Mouse (Mus musculus) limb, embryonic 13.5 days (tissue): Measurements from ENCODE around the gene Apobec2. TPM values are rescaled to one million over a fixed set of nuclear protein-coding genes. Genes with fewer than 3 reads are reported as not detected.
A peak's percentile ranks its signal among the peaks of the same experiment; 100 is the strongest.

ENCODE experiments used
- ATAC-seq: fragments of 200-750 bp; cut with Nextera tagmentation; 2 replicates; pipeline ENCODE4 v1.8.0; 2017; ENCODE audit warnings: low read depth, moderate number of reproducible peaks, moderate TSS enrichment; ENCODE audit not compliant: low FRiP score
- H3K27ac ChIP-seq: fragments of 300-500 bp; sonication (generic); 2 replicates; pipeline ENCODE4 v1.5.1; 2015; ENCODE audit warnings: inconsistent platforms, mild to moderate bottlenecking, moderate library complexity
- H3K27me3 ChIP-seq: fragments of 300-500 bp; sonication (generic); 2 replicates; pipeline ENCODE4 v1.6.1; 2015; ENCODE audit warnings: mild to moderate bottlenecking, inconsistent platforms
- H3K36me3 ChIP-seq: fragments of 300-500 bp; sonication (generic); 2 replicates; pipeline ENCODE4 v1.6.1; 2015; ENCODE audit warnings: inconsistent platforms, mild to moderate bottlenecking, moderate library complexity
- H3K4me1 ChIP-seq: fragments of 300-500 bp; sonication (generic); 2 replicates; pipeline ENCODE4 v1.6.1; 2015; ENCODE audit warnings: inconsistent platforms
- H3K4me2 ChIP-seq: fragments of 300-500 bp; sonication (generic); replicated peaks from 2 replicates; pipeline ENCODE4 v1.6.1; 2015; ENCODE audit warnings: inconsistent platforms, mild to moderate bottlenecking, moderate library complexity
- H3K4me3 ChIP-seq: fragments of 300-500 bp; sonication (generic); 2 replicates; pipeline ENCODE4 v1.5.1; 2015; ENCODE audit warnings: moderate library complexity, mild to moderate bottlenecking, inconsistent platforms
- H3K9ac ChIP-seq: fragments of 300-500 bp; sonication (generic); 2 replicates; pipeline ENCODE4 v1.6.1; 2015; ENCODE audit warnings: mild to moderate bottlenecking, inconsistent platforms
- H3K9me3 ChIP-seq: fragments of 300-500 bp; sonication (generic); 2 replicates; pipeline ENCODE4 v1.6.1; 2016; ENCODE audit warnings: inconsistent platforms
- WGBS: fragments of 180-500 bp; shearing (Covaris S2); methylation state at CpG from one replicate; pipeline ENCODE4 v1.1.7; 2015; 5-methylcytosine and 5-hydroxymethylcytosine counted together
- polyA plus RNA-seq: library from polyadenylated mRNA; unstranded; fragments of >200 nt; fragmentation: Nextera tagmentation; extraction: Ambion mirVana; gene quantifications from 2 replicates; pipeline ENCODE4 v1.2.1, GENCODE M21; 2015

The Apobec2 gene
- polyA plus RNA-seq, 1 experiment from 2014 or later: 21.8 TPM

DNA sequence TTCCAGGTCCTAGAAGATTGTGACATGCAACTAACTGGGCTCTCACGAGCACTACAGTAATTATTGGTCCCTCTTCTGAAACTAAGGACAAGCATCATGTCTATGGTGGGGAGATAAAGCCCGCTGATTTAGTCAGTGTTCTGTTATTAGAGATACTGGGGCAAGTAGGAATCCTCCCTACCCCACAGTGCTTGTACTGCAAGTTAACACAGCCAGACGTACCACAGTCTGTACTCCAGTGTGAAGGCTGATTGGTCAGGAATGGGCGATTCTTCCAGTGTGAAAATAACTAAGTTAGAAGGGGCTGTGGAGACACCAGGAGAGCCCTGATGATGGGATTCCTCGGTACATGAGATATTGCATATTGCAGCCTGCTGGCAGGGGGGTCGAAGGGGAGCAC lies 15.2 kb downstream of the Apobec2 start:
- Histone ChIP-seq H3K9me3 (no peaks in the 10 kb centered on the region), H3K9ac (no peak overlapping the region), H3K4me2 (no peak overlapping the region), H3K4me3 (no peak overlapping the region), H3K27me3 (no peaks in the 10 kb centered on the region), H3K27ac (no peak overlapping the region), H3K36me3 (peaks cover 50% of the 10 kb centered on the region), H3K4me1 (no peaks in the 10 kb centered on the region)
- ATAC-seq: no peak
- 87% methylated on average over 6 of the region's 6 CpGs for WGBS

DNA sequence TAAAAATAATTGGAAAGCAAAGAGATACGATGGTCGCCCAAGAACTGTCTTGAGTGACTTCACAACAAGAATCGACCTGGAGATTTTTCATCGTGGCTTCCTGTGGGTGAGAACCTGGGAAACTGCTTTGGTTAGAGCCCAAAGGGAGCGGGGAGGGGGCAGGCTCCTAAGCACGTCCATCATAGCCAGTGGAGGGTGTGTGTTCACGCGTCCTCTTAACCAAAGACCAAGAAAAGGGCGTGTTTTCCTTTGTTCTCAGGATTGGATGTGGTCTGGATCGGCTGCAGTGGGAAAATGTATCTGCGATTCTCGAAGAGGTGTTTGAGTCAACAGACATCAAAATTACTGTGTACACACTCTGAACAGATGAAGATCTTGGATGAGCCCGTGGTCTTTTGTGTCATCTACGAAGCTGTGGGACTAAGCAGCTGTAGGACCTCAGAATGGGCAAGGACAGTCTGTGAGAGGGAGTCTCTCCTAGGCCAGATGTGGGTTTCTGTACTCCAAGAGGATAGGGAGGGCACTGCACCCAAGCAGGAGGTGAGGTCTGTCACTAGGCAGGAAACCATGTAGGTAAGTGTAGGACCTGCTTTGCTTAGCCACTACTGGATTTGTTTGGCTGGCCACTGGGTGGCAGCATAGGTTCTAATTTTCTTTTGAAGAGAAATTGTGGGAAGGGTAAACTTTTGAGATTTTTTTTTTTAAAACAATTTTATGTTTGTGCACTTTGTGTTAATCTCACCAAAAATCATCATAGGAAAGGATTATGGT lies 16.1 kb downstream of the Apobec2 start:
- peaks cover 7% of the 10 kb centered on the region for H3K4me1 ChIP-seq
- 90% methylated on average over 14 of the region's 14 CpGs for WGBS
- no peaks in the 10 kb centered on the region for H3K9me3 ChIP-seq
- ATAC-seq: 0 out of 2 replicates have a peak, but pooled peaks have one; percentile 57
- no peak overlapping the region for H3K4me3 ChIP-seq
- no peak overlapping the region for H3K9ac ChIP-seq
- H3K27ac ChIP-seq: no peak overlapping the region
- no peak overlapping the region for H3K4me2 ChIP-seq
- peaks cover 56% of the 10 kb centered on the region for H3K36me3 ChIP-seq
- no peaks in the 10 kb centered on the region for H3K27me3 ChIP-seq

DNA sequence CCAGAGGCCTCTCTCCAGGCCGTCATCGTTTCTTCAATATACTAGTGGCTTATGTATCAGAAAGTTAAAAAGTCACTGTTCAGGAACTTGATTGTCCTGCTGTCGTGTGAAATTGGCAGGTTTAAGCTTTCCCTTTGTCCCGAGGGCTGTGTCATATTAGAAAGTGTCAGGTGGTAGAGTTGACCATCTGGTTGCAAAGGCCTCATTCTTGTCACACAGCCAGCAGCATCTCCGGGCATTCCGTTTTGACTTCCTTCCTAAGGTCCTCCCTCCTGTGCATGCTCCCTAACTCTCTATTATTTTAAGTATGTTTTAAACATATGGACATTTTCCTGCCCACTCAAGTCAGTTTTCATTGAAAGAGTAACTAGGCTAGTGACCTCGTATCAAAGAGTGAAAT lies 16.7 kb downstream of the Apobec2 start:
- no peak overlapping the region for H3K4me3 ChIP-seq
- no peaks in the 10 kb centered on the region for H3K9me3 ChIP-seq
- 77% methylated on average over 7 of the region's 7 CpGs for WGBS
- H3K9ac ChIP-seq: no peak overlapping the region
- peaks cover 13% of the 10 kb centered on the region for H3K4me1 ChIP-seq
- peaks cover 56% of the 10 kb centered on the region for H3K36me3 ChIP-seq
- no peak overlapping the region for H3K4me2 ChIP-seq
- H3K27me3 ChIP-seq: no peaks in the 10 kb centered on the region
- no peak overlapping the region for H3K27ac ChIP-seq
- no peak for ATAC-seq

DNA sequence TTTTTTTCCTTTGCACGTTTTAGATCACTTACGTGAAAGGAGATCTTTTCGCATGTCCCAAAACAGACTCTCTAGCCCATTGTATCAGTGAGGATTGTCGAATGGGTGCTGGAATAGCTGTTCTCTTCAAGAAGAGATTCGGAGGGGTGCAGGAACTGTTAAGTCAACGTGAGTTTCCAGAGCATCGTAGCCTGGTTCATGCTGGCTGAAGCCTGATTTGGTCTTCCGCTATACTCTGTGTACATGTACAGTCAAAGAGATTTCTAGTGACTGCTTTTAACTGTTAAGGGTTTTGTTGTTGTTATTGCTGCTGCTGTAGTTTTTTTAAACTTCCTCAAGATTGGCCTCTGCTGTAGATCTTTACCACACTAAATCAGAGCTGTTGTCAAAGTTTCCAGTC lies 21.5 kb downstream of the Apobec2 start:
- Histone ChIP-seq H3K9me3 (no peaks in the 10 kb centered on the region), H3K4me3 (peak overlapping the region; percentile 87), H3K4me2 (peak overlapping the region; percentile 78), H3K4me1 (peaks cover 31% of the 10 kb centered on the region), H3K27me3 (no peaks in the 10 kb centered on the region), H3K9ac (peak overlapping the region; percentile 85), H3K27ac (peak overlapping the region; percentile 99), H3K36me3 (peaks cover 37% of the 10 kb centered on the region)
- WGBS: 54% methylated on average over 8 of the region's 8 CpGs
- no peak for ATAC-seq

DNA sequence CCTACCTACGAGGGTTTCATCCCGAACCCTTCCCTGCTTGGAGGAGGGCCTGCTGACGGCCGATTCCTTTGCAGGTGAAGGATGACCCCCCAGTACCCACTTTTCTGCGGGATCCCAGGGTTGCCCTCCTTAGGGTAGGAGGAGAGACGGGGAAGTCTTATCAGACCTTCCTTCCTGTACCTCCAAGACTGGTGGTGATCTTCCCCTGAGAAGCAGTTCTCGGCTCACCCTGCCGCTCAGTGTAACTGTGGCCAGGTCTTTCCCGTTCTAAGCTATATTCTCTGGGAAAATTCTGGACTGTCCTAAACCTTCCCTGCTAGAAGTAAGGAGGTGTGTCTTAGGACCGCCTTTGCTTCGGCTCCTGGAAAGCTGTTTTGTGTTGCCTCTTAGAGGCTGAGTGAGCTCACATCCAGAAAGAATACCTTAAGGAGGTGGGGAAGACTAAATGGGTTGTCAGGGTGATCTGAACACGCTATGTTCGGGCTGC lies 22.4 kb downstream of the Apobec2 start:
- H3K4me3 ChIP-seq: peak overlapping the region; percentile 87
- H3K4me1 ChIP-seq: peaks cover 31% of the 10 kb centered on the region
- WGBS: 0% methylated on average over 13 of the region's 13 CpGs
- peak overlapping the region; percentile 78 for H3K4me2 ChIP-seq
- H3K27ac ChIP-seq: peak overlapping the region; percentile 99
- H3K9ac ChIP-seq: peak overlapping the region; percentile 85
- H3K27me3 ChIP-seq: no peaks in the 10 kb centered on the region
- H3K9me3 ChIP-seq: no peaks in the 10 kb centered on the region
- peak; percentile 5 for ATAC-seq
- peaks cover 28% of the 10 kb centered on the region for H3K36me3 ChIP-seq

DNA sequence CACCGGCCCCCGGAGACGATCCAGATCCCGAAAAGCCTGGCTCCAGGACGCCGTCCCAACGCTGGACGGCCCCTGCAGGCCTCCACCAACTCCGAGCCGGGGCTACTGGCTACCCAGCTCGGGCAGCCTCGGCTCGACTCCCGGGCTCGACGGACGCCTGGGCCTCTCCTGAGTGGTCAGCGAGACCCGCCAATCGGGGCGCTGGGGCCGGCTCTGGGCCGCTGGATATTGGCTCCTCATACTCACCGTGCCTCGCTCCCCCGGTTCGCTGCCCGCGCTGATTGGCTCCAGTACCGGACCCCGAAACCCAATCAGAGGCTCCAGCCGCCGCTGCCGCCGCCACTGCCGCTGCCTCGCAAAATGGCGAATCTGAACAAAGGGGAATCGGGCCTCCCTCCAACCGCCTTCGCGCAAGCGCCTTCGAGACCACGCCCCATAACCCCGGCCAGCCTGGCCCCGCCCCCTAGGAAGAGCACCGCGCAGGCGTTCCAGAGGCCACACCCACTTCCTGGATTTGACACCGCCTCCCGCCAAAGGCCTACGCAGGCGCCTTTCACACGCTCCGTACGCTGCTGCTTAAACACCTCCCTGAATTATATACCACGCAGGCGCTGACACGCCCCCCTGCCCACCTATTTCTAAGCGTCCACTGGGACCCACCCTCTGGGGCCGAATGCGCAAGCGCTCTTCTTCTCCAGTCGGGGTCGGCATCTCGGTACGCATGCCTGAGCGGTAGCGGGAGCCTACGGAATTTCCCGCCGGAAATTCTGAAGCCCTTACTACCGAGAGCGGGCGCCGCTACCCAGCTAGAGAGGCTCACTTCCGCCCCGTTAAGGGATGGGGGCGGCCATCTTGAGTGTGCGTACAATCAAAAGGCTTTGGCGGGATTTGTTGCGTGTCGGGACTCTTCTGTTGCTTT lies 23.1 kb downstream of the Apobec2 start, which contains the start of the genes Nfya and Oard1:
Nfya (minus strand) TSS at position 527 of the 919 bp plus-strand sequence.
Oard1 (plus strand) TSS at position 635 of the 919 bp plus-strand sequence.
- peaks cover 31% of the 10 kb centered on the region for H3K4me1 ChIP-seq
- WGBS: under 1% methylated on average over 83 of the region's 84 CpGs
- H3K27ac ChIP-seq: peak within 1 kb of the TSS; percentile 100

DNA sequence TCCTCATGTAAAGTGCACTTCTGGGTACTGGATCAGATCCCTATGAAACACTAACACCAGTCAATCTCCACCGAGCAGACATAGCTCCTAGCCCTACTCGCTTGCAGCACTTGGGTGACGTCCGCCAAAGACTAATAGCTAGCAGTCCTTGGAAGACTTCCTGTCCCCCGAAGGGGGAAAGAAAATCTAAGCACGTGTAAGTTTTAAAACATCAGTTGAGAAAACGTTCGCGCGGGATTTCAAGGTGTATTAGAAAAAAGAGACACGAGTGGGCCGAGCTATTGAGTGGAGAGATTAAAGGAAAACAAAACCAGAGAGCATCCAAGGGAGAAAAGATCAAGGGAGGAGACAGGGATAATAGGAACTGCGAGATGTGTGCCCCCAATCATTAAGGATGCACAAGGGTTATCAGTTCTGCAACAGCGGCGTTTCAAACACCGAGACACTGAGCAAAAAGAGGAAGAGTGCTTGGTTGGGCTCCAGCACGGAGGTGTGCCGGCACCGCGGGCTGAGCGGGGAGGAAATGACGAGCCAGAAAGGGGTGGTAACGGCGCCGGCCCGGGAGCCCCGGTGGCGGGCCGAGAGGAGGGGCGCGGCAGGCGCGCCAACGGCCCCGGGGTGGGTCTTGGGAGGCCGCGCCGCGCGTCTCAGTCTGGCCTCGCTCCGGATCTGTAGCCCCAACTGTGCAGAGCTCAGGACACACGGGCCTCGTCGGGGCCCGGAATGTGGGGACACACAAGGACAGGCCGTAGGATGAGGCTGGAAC lies 24.0 kb downstream of the Apobec2 start:
- Histone ChIP-seq H3K9me3 (no peaks in the 10 kb centered on the region), H3K4me3 (peak overlapping the region; percentile 87), H3K27me3 (no peaks in the 10 kb centered on the region), H3K27ac (peak overlapping the region; percentile 100), H3K9ac (peak overlapping the region; percentile 99), H3K4me2 (peak overlapping the region; percentile 82), H3K4me1 (peaks cover 31% of the 10 kb centered on the region), H3K36me3 (peaks cover 14% of the 10 kb centered on the region)
- WGBS: under 1% methylated on average over 41 of the region's 47 CpGs
- peak; percentile 13 for ATAC-seq

More for the DNA sequence above, 23.1 kb downstream of the Apobec2 start, which contains the start of the genes Nfya and Oard1:
- Histone ChIP-seq H3K27me3 (no peaks in the 10 kb centered on the region), H3K9ac (peak within 1 kb of the TSS; percentile 99), H3K9me3 (no peaks in the 10 kb centered on the region), H3K4me3 (peak within 1 kb of the TSS; percentile 87), H3K4me2 (peak within 1 kb of the TSS; percentile 82), H3K36me3 (peaks cover 21% of the 10 kb centered on the region)
- ATAC-seq: peak; percentile 97

DNA sequence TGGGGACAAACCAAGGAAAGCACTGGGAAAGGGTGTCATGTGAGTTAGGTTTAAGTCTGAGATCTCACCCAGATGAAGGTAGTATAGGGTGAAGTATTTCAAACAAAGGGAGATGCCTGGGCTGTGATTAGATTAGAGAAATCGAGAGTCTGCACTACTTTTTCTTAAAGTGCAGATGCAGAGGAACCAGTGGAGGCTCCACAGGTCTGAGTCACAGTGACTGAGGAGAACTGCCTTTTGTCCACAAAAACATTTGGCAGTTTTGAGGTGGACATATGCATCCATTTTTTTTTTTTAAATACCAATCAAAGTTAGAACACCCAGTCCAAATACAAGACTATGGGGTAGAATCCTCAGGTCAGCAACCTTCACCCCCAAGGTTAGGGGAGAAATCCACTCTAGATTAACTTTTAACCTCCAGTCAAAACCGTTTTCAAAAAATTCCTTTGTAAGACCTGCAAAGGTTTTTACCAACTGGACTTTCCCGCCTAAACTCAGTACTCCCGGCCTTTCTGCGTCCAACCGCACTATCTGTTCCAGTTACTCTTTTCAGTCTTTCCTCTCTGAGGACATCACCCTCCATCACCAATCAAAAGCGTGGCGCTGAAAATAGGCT lies 24.7 kb downstream of the Apobec2 start:
- peak overlapping the region; percentile 100 for H3K27ac ChIP-seq
- H3K36me3 ChIP-seq: peaks cover 10% of the 10 kb centered on the region
- H3K4me2 ChIP-seq: peak overlapping the region; percentile 82
- H3K9ac ChIP-seq: peak overlapping the region; percentile 99
- no peaks in the 10 kb centered on the region for H3K9me3 ChIP-seq
- no peaks in the 10 kb centered on the region for H3K27me3 ChIP-seq
- H3K4me3 ChIP-seq: peak overlapping the region; percentile 87
- peaks cover 31% of the 10 kb centered on the region for H3K4me1 ChIP-seq
- WGBS: 12% methylated on average over 8 of the region's 8 CpGs
- ATAC-seq: no peak

DNA sequence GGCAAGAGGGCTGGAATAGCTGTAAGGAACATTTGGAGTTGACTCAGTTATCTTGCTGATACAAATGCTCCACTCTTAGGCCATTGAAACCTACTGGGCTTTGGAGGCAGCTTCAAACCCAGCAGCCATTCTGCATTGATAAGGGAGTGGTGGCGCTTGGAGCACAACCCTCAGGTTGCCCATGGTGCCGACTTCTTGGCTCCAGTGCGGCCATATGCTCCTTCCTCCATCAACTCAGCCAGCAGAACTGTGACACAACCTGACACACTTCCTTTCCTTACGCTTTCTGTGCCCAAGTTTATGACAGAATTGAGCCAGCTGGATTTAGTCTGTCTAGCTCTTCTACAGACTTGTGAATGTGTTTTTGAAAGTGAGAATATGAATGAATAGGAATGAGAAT lies 25.6 kb downstream of the Apobec2 start:
- H3K27ac ChIP-seq: no peak overlapping the region
- H3K4me3 ChIP-seq: peak overlapping the region; percentile 87; the same call in 1 of the 2 replicates
- no peaks in the 10 kb centered on the region for H3K27me3 ChIP-seq
- 81% methylated on average over 4 of the region's 4 CpGs for WGBS
- peaks cover 30% of the 10 kb centered on the region for H3K4me1 ChIP-seq
- no peak for ATAC-seq
- peak overlapping the region; percentile 99; the same call in 1 of the 2 replicates for H3K9ac ChIP-seq
- no peaks in the 10 kb centered on the region for H3K9me3 ChIP-seq
- H3K4me2 ChIP-seq: peak overlapping the region; percentile 82
- H3K36me3 ChIP-seq: peaks cover 7% of the 10 kb centered on the region

DNA sequence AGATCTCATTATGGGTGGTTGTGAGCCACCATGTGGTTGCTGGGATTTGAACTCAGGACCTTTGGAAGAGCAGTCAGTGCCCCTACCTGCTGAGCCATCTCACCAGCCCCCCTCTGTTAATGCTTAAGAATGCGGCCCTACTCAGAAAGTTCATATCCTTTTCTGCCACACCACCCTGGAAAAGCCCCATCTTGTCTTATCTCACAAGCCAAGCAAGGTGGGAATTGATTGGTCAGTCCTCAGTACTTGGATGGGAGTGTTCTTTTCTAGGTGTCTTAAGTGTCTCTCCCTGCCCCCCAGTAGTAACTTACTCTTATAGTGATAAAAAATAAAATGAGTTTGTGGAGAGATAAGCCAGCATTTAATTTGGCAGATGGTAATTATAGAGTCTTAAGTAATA lies 28.0 kb downstream of the Apobec2 start:
- WGBS: 90% methylated on average over 1 of the region's 1 CpGs
- no peak overlapping the region for H3K27ac ChIP-seq
- H3K9ac ChIP-seq: no peak overlapping the region
- H3K9me3 ChIP-seq: no peaks in the 10 kb centered on the region
- peaks cover 15% of the 10 kb centered on the region for H3K4me1 ChIP-seq
- ATAC-seq: no peak
- H3K36me3 ChIP-seq: peaks cover 12% of the 10 kb centered on the region
- no peak overlapping the region for H3K4me3 ChIP-seq
- H3K4me2 ChIP-seq: no peak overlapping the region
- no peaks in the 10 kb centered on the region for H3K27me3 ChIP-seq

DNA sequence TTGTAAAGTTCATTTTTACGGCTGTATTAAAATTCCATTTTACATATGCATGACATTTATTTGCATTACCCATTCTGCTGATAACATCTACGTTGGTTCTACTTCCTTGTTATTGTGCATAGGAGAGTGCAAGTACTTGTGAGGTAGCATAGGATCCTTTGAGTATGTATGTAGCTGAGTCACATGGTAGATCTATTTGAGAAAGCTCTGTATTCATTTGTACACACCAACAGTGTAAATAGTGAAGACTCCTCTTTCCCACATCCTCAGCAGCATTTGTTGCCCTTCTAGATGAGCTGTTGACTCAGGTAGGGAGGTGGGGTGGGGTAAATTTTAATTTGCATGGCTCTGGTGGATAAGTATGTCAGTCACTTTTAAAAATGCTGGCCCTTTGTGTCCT lies 28.9 kb downstream of the Apobec2 start:
- H3K9me3 ChIP-seq: no peaks in the 10 kb centered on the region
- H3K9ac ChIP-seq: no peak overlapping the region
- no peak overlapping the region for H3K27ac ChIP-seq
- H3K4me1 ChIP-seq: peaks cover 15% of the 10 kb centered on the region
- peaks cover 21% of the 10 kb centered on the region for H3K36me3 ChIP-seq
- no peaks in the 10 kb centered on the region for H3K27me3 ChIP-seq
- WGBS: 78% methylated on average over 2 of the region's 2 CpGs
- H3K4me3 ChIP-seq: no peak overlapping the region
- no peak for ATAC-seq
- no peak overlapping the region for H3K4me2 ChIP-seq
